Mouse (Mus musculus): ENCODE measurements around the gene Vps54. TPM values are rescaled to one million over a fixed set of nuclear protein-coding genes. Genes with fewer than 3 reads are reported as not detected.

Gene Vps54
- polyA plus RNA-seq, 1 experiment, result 23.4 TPM

DNA sequence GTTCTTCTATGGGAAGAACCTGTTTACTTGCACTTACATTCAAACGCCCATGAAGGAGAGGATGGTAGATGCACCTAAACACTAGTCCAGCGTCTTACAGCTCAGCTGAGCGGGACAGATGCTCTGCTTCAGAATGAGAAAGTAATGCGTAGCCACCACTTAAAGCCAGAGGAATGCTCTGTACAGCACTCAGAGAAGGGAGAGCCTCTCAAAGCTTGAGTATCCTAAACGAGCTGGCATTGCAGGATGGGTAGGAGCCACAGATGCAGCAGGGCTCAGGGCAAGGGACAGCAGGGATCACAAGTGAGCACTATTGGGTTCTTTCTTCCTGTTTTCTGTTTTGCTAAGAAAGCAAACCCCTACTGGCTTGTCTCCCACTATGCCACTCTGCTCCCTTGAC is 88.4 kb downstream of the Vps54 start:
- WGBS, result 88% methylated on average over 5 of the region's 5 CpGs
- Histone ChIP-seq H3K4me1 (ENCODE audit: control insufficient read depth, insufficient read depth, low read length) (no peaks in the 10 kb centered on the region), H3K4me3 (replicated peaks; ENCODE audit: insufficient read depth, low read depth, low read length) (no peak overlapping the region), H3K27me3 (ENCODE audit: control insufficient read depth, insufficient read depth, low read length) (no peaks in the 10 kb centered on the region), H3K27ac (ENCODE audit: insufficient read depth, low read length) (no peak overlapping the region)
- no peak for DNase-seq
- TF ChIP-seq CTCF (IDR thresholded peaks at IDR 0.05; ENCODE audit: borderline replicate concordance, insufficient read depth, low read depth, low read length), result no peak
- no peak for TF ChIP-seq POLR2A (IDR thresholded peaks at IDR 0.05; ENCODE audit: borderline replicate concordance, insufficient read depth, low read length)

DNA sequence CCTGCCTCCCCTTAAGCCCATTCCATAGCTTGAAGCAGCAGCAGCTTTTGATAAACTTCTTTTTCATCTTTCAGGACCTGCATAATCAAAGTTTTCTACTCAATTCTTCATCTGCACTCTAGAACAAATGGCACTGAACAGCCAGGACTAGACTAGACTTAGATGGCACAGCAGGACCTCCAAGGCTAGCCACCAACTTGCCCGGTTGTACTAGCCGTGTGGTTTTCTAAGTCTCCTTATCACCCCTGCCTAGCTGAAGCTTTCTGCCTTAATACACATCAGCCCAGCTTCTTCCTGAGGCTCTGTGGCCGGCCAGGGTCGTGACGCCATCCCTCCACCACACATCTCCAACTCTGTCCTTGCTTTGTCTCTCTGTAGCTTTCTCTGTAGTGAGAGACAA is 89.1 kb downstream of the Vps54 start:
- H3K27me3 ChIP-seq (ENCODE audit: control insufficient read depth, insufficient read depth, low read length), result no peaks in the 10 kb centered on the region
- H3K4me3 ChIP-seq (replicated peaks; ENCODE audit: insufficient read depth, low read depth, low read length), result no peak overlapping the region
- WGBS, result 82% methylated on average over 5 of the region's 5 CpGs
- no peak for TF ChIP-seq POLR2A (IDR thresholded peaks at IDR 0.05; ENCODE audit: borderline replicate concordance, insufficient read depth, low read length)
- no peak for TF ChIP-seq CTCF (IDR thresholded peaks at IDR 0.05; ENCODE audit: borderline replicate concordance, insufficient read depth, low read depth, low read length)
- DNase-seq, result no peak
- no peaks in the 10 kb centered on the region for H3K4me1 ChIP-seq (ENCODE audit: control insufficient read depth, insufficient read depth, low read length)
- no peak overlapping the region for H3K27ac ChIP-seq (ENCODE audit: insufficient read depth, low read length)

DNA sequence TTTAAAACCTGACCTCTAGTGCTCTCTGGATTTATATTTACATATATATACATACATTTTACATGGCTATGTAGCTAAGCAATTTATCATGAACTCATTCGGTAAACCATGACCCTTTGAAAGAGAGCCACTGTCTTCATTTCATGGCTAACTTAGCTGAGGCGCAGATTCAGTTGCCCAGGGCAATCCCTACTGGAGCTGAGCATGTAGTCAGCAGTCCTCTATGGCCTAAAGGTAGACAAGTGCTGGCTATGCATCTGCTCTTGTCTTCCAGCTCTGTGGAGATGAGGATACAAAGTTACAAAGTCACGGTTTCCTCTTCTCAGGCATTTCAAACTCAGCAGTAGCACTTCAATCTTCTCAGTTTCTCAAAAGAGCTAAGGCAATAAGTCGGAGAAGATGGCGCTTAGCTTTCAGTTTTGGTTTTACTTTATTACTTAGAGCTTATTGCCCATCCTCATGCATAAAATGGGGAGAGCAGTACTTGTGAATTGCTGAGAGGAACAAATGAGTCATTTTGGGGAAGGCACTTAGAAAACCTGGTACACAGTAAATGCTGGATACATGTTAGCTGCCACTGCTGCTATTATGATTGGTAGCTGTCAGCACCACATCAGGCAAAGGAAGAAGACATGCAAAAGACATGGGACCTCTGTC is 93.7 kb downstream of the Vps54 start:
- TF ChIP-seq POLR2A (IDR thresholded peaks at IDR 0.05; ENCODE audit: borderline replicate concordance, insufficient read depth, low read length), result no peak
- TF ChIP-seq CTCF (IDR thresholded peaks at IDR 0.05; ENCODE audit: borderline replicate concordance, insufficient read depth, low read depth, low read length), result no peak
- WGBS, result 92% methylated on average over 5 of the region's 5 CpGs
- Histone ChIP-seq H3K27me3 (ENCODE audit: control insufficient read depth, insufficient read depth, low read length) (no peaks in the 10 kb centered on the region), H3K4me3 (replicated peaks; ENCODE audit: insufficient read depth, low read depth, low read length) (no peak overlapping the region), H3K27ac (ENCODE audit: insufficient read depth, low read length) (no peak overlapping the region), H3K4me1 (ENCODE audit: control insufficient read depth, insufficient read depth, low read length) (no peaks in the 10 kb centered on the region)
- DNase-seq, result no peak

DNA sequence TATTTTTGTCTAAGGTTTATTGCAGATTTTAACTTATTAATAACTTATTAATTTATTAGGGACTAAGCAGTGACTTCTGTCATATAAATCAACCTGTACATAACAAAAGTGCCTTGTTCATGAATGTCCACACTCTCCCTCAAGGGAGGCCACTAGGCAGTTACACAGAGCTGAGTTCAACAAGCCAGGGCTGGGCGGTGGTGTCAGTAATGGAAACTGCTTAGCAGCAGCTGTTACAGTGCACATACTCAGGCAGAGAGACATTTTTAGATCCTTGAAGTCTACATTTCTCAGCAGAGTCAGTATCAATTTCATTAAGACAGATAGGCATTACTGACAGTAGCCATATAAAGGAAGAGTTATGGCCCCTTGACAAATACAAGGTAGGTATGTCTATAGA is 98.8 kb downstream of the Vps54 start:
- TF ChIP-seq POLR2A (IDR thresholded peaks at IDR 0.05; ENCODE audit: borderline replicate concordance, insufficient read depth, low read length) (no peak), CTCF (IDR thresholded peaks at IDR 0.05; ENCODE audit: borderline replicate concordance, insufficient read depth, low read depth, low read length) (no peak)
- WGBS, result 87% methylated on average over 1 of the region's 1 CpGs
- Histone ChIP-seq H3K4me1 (ENCODE audit: control insufficient read depth, insufficient read depth, low read length) (no peaks in the 10 kb centered on the region), H3K27ac (ENCODE audit: insufficient read depth, low read length) (no peak overlapping the region), H3K4me3 (replicated peaks; ENCODE audit: insufficient read depth, low read depth, low read length) (no peak overlapping the region), H3K27me3 (ENCODE audit: control insufficient read depth, insufficient read depth, low read length) (no peaks in the 10 kb centered on the region)
- DNase-seq, result no peak

DNA sequence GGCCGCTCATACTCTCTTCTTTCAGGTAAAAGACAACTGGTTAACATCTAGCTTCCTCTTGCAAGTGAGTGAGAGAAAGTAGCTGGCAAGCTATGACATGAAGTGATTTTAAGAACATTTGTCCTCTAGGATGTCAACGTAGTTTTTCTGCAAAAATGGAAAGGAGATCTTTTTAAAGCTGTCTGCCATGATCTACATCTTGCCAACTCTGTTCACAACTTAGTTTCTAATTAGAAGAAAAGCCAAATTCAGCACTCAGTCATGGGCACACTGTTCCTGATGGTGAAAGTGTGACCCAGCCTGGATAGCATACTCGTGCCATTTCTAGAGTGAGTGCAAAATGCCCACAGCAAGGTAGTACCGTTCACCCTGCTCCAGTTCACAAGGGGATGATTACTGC is 100.0 kb downstream of the Vps54 start:
- H3K27ac ChIP-seq (ENCODE audit: insufficient read depth, low read length), result no peak overlapping the region
- no peak for TF ChIP-seq POLR2A (IDR thresholded peaks at IDR 0.05; ENCODE audit: borderline replicate concordance, insufficient read depth, low read length)
- no peak for TF ChIP-seq CTCF (IDR thresholded peaks at IDR 0.05; ENCODE audit: borderline replicate concordance, insufficient read depth, low read depth, low read length)
- no peaks in the 10 kb centered on the region for H3K27me3 ChIP-seq (ENCODE audit: control insufficient read depth, insufficient read depth, low read length)
- 79% methylated on average over 4 of the region's 4 CpGs for WGBS
- H3K4me1 ChIP-seq (ENCODE audit: control insufficient read depth, insufficient read depth, low read length), result no peaks in the 10 kb centered on the region
- H3K4me3 ChIP-seq (replicated peaks; ENCODE audit: insufficient read depth, low read depth, low read length), result no peak overlapping the region
- DNase-seq, result no peak

DNA sequence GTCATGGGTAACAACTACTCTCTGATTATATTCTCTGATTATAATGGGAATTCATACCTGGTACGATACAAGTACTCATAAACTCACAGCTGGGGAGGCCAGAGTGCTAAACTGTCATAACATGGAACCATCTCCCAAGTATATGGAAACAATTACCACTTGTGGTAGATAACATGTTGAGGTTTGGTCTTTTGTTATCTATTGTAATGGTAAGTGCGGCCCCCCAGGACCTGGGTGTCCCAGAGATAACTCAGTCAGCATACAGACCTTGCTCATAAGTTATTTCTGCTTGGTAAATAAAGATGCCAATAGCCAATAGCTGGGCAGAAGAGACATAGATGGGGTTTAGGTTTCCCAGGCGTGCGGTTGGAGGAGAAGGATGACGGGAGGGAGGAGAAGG is 104.4 kb downstream of the Vps54 start:
- H3K4me3 ChIP-seq (replicated peaks; ENCODE audit: insufficient read depth, low read depth, low read length), result no peak overlapping the region
- no peak for DNase-seq
- H3K27ac ChIP-seq (ENCODE audit: insufficient read depth, low read length), result no peak overlapping the region
- 96% methylated on average over 5 of the region's 5 CpGs for WGBS
- H3K27me3 ChIP-seq (ENCODE audit: control insufficient read depth, insufficient read depth, low read length), result no peaks in the 10 kb centered on the region
- no peaks in the 10 kb centered on the region for H3K4me1 ChIP-seq (ENCODE audit: control insufficient read depth, insufficient read depth, low read length)
- TF ChIP-seq CTCF (IDR thresholded peaks at IDR 0.05; ENCODE audit: borderline replicate concordance, insufficient read depth, low read depth, low read length) (no peak), POLR2A (IDR thresholded peaks at IDR 0.05; ENCODE audit: borderline replicate concordance, insufficient read depth, low read length) (no peak)

DNA sequence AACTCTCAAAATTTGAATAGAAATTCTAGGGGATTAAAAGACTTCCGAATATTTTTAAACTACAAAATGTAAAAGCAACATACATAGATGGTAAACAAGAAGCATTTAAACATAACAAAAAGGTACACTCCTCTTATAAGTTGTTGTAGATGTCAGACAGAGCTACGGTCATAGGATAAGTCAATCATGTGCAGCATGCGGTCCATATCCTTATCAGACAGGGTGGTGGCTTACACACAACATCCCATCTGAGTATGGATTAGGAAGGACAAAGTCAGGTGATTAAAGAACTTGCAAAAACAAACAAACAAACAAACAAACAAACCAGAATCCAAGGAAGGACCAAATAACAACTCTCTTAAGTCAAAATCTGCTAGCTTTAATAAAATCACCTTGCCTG is 106.9 kb downstream of the Vps54 start:
- no peak for DNase-seq
- no peak for TF ChIP-seq CTCF (IDR thresholded peaks at IDR 0.05; ENCODE audit: borderline replicate concordance, insufficient read depth, low read depth, low read length)
- TF ChIP-seq POLR2A (IDR thresholded peaks at IDR 0.05; ENCODE audit: borderline replicate concordance, insufficient read depth, low read length), result no peak

DNA sequence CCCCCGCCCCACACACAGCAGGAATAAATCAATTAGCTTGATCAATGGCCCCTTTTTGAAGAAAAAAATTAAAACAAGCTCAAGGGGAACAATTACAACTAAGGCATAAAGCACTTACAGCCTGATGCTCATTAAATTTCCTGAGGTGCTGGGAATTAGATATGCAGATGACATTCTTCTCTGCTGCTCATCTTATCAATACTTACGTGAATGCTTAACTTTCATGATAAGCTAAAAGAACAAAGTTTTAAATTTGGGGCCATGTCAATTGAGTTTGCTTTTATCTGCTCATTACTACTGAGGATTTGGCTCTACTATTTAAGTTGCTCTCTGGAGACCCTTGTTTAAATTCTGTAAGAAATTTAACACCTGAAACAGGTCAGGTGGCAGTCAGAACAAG is 109.8 kb downstream of the Vps54 start:
- H3K4me3 ChIP-seq (replicated peaks; ENCODE audit: insufficient read depth, low read depth, low read length), result no peak overlapping the region
- 97% methylated on average over 2 of the region's 2 CpGs for WGBS
- H3K4me1 ChIP-seq (ENCODE audit: control insufficient read depth, insufficient read depth, low read length), result no peaks in the 10 kb centered on the region
- TF ChIP-seq CTCF (IDR thresholded peaks at IDR 0.05; ENCODE audit: borderline replicate concordance, insufficient read depth, low read depth, low read length) (no peak), POLR2A (IDR thresholded peaks at IDR 0.05; ENCODE audit: borderline replicate concordance, insufficient read depth, low read length) (no peak)
- DNase-seq, result no peak
- no peaks in the 10 kb centered on the region for H3K27me3 ChIP-seq (ENCODE audit: control insufficient read depth, insufficient read depth, low read length)
- no peak overlapping the region for H3K27ac ChIP-seq (ENCODE audit: insufficient read depth, low read length)

More for the DNA sequence above, 106.9 kb downstream of the Vps54 start:
- Histone ChIP-seq H3K4me1 (ENCODE audit: control insufficient read depth, insufficient read depth, low read length) (no peaks in the 10 kb centered on the region), H3K27ac (ENCODE audit: insufficient read depth, low read length) (no peak overlapping the region), H3K4me3 (replicated peaks; ENCODE audit: insufficient read depth, low read depth, low read length) (no peak overlapping the region), H3K27me3 (ENCODE audit: control insufficient read depth, insufficient read depth, low read length) (no peaks in the 10 kb centered on the region)
- 95% methylated on average over 3 of the region's 3 CpGs for WGBS

All from cerebellum, adult 2 months (tissue).